Mouse (Mus musculus): Measurements from ENCODE around the gene 4930519P11Rik.

DNA sequence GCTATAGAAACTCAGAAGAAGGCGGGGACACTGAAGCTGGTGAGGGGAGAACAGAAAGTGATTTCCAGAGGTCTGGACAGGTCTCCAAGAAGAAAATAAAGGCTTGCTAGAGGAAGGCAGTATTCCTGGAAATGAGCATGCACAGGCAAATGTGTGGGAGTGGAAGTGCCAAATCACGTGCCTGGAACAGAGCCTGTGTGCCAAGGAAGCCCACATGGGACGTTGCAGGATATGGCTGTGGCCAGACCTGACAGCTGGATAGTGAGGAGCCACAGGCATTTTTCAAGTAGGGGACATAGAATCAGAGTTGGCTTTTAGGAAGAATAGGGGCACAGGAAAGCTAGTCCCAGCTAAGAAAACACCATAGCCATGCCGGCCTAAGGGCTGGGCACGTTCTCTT lies 17.5 kb downstream of the 4930519P11Rik start:
- TF ChIP-seq CTCF (IDR thresholded peaks at IDR 0.05; ENCODE audit: borderline replicate concordance, insufficient read depth, low read length), result no peak
- no peak for TF ChIP-seq POLR2A (IDR thresholded peaks at IDR 0.05; ENCODE audit: low read depth, low read length)
